Mouse (Mus musculus) spleen, adult 18-20 months (tissue): ENCODE measurements around the gene Nt5c2.

Source experiments
- DNase-seq, 2 experiments: peaks; one replicate each; pipeline ENCODE4 v3.0.0; 2022; ENCODE audit warnings: mixed read lengths in 2 of 2

Gene Nt5c2

GRCm38 (mm10) chr19:46836085-46836484, 178.9 kb downstream of the Nt5c2 start:
- no peak for DNase-seq

DNA sequence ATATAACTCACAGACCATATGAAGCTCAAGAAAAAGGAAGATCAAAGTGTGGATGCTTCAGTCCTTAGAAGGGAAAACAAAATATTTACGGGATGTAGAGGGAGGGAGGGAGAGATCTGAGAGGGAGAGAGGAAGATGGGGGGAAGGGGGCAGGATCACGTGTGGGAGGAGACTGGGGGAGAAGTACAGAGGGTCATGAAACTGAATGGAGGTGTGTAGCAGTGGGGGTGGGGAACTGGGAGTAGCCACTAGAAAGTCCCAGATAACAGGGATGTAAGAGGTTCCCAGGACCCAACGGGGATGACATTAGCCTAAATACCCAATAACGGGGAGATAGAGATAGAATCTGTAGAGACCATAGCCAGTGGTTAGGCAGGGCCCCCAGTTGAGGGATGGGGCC, 179.6 kb downstream of the Nt5c2 start:
- no peak for DNase-seq

DNA sequence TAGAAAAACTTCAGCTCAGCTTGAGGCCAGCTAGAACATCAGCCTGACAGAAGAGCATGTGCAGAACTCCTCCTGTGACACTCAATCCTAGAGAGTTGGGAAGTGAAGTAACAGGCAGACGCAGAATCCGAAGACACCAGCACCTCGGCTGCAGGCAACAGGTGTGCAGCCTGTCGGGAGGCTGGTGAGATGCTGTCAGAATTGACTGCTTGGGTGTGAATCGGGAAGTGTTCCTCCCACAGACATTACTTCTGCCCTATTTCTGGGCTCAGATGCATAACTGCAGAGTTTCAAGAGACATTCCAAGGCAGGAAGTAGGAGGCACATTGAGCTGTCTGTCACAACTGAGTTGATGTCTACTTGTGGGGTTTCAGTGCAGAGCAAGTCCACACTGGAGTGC, 180.7 kb downstream of the Nt5c2 start:
- DNase-seq = no peak
